Mouse (Mus musculus): ENCODE data around the gene Mslnl.
"Not testable (repeated sequence)": the region's sequence is repeated elsewhere in the genome, so short reads cannot be mapped to it uniquely, and the experiment has no call there.

The Mslnl gene

GRCm38 (mm10) chr17:25735745-25736144 lies at the start of gene Mslnl:
TSS of gene Mslnl (plus strand) at chr17:25736042.
- no peak for DNase-seq (ENCODE audit: low spot score)

- no peak for DNase-seq (ENCODE audit: low spot score)
Observed at GRCm38 (mm10) chr17:25686323-25686722, 49.5 kb upstream of the Mslnl start.

DNA sequence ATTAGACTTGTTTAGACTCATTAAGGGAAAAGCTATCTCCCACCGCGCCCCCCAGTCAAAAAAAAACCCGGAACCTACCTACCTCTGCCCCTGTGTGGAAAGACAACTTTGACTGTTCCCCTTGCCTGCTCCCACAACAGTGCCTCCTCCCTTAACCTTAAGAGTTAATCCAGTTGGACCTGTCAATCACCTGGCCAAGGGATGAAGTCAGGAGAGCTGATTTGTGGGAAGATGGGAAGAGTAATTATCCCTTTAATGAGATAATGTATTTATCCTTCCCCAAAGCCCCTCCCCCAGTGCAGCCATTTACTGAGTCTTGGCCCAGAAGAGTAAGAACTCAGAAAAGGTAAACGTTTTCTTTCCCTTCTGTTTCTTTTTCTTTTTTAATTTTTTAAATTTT lies 46.9 kb upstream of the Mslnl start:
- no peak for DNase-seq (ENCODE audit: low spot score)

GRCm38 (mm10) chr17:25696263-25696662 lies 39.6 kb upstream of the Mslnl start:
- DNase-seq (ENCODE audit: low spot score), result no peak

DNA sequence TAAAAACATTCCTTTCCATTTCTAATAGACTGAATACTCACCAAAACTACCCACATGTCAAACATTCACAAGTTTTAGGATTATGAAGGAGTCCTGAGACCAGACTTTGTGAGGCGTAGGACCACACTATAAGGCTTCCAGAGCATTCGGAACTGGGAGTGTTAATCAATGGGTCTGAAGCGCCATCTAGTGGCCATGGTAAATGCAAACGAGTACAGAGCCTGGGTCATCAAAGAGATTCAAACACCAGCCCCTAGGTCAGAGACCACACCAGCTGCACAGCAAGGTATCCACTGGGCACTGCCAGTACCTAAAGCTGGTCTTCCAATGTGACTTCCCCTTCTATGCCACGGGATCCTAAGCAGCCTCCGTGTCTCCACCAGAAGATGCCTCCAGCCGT lies 37.4 kb upstream of the Mslnl start:
- peak; percentile 36 for DNase-seq (ENCODE audit: low spot score)

- no peak for DNase-seq (ENCODE audit: low spot score)
Observed at GRCm38 (mm10) chr17:25700863-25701496, 34.9 kb upstream of the Mslnl start.

DNA sequence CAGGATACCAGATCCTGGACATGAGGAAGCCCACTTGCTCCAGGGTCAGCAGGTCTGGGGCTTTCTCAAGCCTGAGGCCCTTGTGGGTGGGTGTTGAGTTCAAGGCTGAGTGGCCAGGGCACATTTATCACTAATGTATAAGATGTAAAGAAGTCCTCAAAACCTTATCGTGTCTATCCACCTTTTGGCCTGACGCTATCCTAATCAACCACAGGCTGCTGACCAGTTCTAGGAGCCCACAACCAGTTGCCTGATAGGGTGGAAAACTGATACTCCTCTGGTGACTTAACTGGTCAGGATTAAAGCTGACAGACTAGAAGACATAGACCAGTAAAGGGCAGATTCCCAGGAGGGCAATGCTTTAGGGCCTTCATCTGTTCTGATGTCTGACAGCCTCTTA lies 25.8 kb upstream of the Mslnl start:
- DNase-seq (ENCODE audit: low spot score), result no peak

- DNase-seq (ENCODE audit: low spot score), result no peak
Observed at GRCm38 (mm10) chr17:25711136-25711535, 24.7 kb upstream of the Mslnl start.

GRCm38 (mm10) chr17:25715627-25716026 lies 20.2 kb upstream of the Mslnl start:
- DNase-seq (ENCODE audit: low spot score), result no peak

- no peak for DNase-seq (ENCODE audit: low spot score)
Observed at GRCm38 (mm10) chr17:25716130-25716529, 19.7 kb upstream of the Mslnl start.

GRCm38 (mm10) chr17:25716711-25717637 lies 18.9 kb upstream of the Mslnl start, which contains the start of gene Gng13:
TSS of gene Gng13 (plus strand) at chr17:25717171.
- no peak for DNase-seq (ENCODE audit: low spot score)

DNA sequence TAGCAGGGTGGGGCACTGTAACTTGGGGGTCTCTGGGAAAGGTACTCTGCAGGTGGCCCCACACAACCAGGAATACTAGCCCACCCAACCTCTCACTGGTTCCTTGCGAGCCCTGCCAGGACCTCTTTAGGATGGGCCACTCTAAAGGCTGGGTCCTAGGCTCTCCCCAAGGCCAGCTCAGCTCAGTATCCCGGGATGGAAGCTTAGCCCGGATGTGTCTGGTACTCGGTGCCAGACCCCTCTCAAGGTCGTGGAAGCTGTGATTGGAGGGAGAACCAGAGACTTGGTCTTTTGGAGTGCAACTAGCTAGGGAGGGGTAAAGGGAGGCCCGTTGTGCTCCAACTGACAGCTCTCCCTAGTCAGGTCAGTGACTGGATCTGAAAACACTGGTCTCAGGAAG lies 18.2 kb upstream of the Mslnl start:
- no peak for DNase-seq (ENCODE audit: low spot score)

DNA sequence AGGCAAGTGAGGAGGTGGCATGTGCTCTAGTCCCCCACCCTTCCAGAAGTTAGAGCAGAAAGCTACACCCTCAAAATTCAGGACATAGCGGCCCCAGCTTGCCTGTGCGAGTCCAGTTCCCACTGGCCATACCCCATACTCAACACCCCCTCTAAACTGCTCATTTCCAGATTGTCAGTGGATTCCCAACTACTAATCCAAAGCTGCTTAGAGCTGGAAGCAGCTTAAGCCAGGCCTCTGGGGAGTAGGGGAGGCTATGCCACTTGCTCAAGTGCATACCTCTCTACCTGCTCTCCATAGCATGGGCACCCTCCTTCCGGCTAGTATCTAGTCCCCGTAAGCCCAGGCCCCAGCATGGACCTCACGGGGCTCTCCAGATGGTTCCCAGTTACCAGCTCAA lies 14.4 kb upstream of the Mslnl start:
- DNase-seq (ENCODE audit: low spot score), result no peak

DNA sequence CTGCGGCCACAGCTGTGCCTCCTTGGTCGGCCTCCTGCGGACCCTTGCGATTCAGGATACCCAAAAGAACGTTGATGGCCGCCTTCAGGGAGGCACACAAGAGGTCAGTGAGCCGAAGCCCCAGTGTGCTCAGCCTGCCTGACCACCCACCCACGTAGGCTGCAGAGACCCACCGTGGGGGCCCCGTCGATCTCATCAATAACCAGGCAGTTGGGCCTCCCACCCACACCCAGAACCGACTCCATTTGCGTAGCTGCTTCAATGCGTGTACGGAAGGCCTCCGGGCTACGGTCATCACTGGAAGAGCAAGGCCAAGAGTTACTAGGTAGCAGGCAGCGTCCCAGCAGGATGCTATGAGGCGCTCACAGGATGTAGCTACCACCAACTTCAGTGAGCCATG lies 12.4 kb upstream of the Mslnl start:
- no peak for DNase-seq (ENCODE audit: low spot score)

DNA sequence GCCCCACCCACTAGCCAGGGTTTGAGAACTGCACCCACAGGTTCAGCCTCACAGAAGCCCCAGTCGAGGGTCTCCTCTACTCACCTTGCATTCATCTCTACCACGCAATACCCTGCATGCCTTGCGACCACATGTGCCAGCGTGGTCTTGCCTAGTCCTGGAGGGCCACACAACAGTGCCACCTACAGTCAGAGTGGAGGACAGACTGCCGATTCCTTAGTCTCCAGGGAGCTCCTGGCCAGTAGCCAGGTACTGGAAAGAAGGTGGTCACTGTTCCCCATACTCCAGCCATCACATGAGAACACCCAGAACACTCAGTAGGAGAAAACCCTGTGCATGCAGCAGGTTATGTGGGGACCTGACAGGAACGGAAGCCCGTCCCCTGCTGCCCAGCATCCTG lies 11.9 kb upstream of the Mslnl start:
- DNase-seq (ENCODE audit: low spot score), result no peak

DNA sequence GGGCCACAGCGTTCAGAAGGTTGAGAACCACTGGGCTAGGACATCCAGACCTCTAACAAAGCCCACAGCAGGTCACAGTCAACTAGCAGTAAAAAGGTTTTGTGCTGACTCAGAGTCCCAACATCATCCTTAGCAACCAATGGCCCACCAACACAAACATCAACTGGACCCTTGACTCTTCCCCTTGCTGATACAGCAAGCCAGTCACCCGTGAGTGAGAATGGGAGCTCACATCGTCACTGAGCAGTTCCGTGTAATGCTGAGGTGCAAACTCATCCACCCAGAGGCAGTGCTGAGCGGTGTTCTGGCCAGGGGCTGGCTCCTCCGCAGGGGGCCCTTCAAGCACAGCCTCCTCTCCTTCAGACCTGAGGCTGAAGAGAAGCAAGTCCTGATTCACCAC lies 10.6 kb upstream of the Mslnl start:
- DNase-seq (ENCODE audit: low spot score), result no peak

GRCm38 (mm10) chr17:25727265-25728008 lies 8.4 kb upstream of the Mslnl start, which contains the start of the genes Chtf18 and Rpusd1:
TSS of gene Chtf18 (minus strand) at chr17:25727419.
TSS of gene Rpusd1 (plus strand) at chr17:25727670.
- DNase-seq (ENCODE audit: low spot score), result peak; percentile 98

GRCm38 (mm10) chr17:25728009-25728270 lies 7.9 kb upstream of the Mslnl start:
- DNase-seq (ENCODE audit: low spot score), result no peak

DNA sequence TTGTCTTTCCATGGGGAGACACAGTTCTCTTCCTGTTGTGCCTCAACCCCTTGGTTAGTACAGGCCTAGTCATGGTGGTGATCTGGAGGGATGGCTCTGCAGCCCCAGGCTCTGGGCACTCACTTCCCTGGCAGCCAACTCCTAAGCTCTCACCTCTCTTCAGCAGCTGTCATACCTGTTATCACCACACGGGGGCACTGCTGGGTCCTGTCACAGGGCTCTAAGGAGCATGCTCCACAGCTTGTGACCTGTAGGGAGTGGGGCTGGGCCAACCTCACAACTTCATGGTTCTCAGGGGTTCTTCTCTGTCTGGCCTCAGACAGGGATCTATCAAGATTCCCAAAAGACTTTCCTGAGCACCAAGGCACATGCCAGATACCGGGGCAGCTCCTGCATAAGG lies 3.8 kb upstream of the Mslnl start:
- DNase-seq (ENCODE audit: low spot score), result no peak

DNA sequence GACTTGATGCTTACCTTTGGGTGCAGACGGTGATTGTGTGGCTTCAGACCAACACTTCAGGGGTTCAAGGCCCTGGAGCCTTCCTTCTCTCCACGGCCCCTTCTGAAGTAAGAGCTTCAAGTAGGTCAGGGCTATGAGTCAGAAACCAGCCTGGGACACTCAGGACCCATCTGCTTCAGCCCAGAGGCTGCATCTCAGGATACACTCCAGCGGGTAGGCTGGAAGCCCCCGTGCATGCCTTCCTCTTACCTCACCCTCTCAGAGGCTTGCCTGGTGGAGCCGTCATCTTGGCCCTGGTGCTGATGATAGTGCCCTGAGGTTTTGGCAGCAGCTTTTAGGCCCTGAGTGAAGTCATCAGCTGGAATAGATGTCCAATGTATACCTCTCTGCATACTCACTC lies 596 bp upstream of the Mslnl start:
- DNase-seq (ENCODE audit: low spot score), result no peak

DNA sequence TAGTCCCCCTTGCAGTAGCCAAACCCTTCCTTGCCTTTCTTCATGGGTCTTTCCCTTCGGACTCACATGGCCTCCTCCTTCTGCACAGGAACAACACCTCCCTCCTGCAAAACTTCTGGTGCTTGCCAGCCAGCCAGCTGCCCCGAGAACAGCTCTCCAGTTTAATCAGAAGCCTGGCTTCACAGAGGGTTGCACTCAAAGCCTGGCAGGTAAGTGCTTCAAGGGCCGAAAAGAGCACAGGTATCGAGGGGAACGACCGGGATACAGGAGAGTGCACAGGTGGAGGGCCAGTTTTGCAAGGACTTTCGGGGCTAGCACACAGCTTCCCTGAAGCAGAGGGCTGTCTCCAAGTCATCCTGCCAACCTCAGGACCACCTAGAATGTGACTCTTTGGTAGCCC lies 3.0 kb downstream of the Mslnl start:
- DNase-seq (ENCODE audit: low spot score), result no peak

- not testable (repeated sequence) for DNase-seq (ENCODE audit: low spot score)
Observed at GRCm38 (mm10) chr17:25741471-25741870, 5.6 kb downstream of the Mslnl start.

DNA sequence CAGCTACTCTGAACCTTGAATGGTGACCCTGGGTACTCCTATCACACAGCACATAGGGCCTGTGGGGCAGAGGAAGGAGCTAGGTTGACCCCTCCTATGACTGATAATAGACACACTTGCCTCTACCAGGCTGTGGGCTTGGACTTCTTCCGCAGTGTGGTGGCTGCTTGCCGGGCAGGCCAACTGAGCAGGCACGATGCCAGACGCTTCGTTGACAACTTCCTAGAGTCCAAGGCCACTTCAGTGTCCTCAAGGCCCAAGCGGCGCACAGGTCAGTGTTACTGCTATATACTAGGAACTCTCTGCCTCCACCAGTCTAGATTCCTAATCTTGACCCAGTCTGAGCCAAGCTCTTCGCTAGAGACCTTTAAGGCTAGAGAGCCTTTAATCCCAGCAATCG lies 8.0 kb downstream of the Mslnl start:
- DNase-seq (ENCODE audit: low spot score), result no peak
